Mouse (Mus musculus): ENCODE measurements around the gene Hbq1b. TPM values are rescaled to one million over a fixed set of nuclear protein-coding genes. Genes with fewer than 3 reads are reported as not detected.

Gene Hbq1b
- total and polyA plus RNA-seq, 2 experiments from 2014 or later: 0.71 to 5.5 TPM

- no peak overlapping the region for H3K9ac ChIP-seq
- no peak overlapping the region for H3K27ac ChIP-seq (ENCODE audit: low read depth, low read length)
- DNase-seq: peak; percentile 58
- TF ChIP-seq CTCF (IDR thresholded peaks at IDR 0.05; ENCODE audit: low read depth): peak; percentile 79
- H3K4me2 ChIP-seq (ENCODE audit: low read depth): no peak overlapping the region
- no peaks in the 10 kb centered on the region for H3K9me3 ChIP-seq (ENCODE audit: low read length)
- no peaks in the 10 kb centered on the region for H3K27me3 ChIP-seq (ENCODE audit: insufficient read depth, low read length)
- H3K4me1 ChIP-seq (ENCODE audit: insufficient read depth): no peaks in the 10 kb centered on the region
- no peaks in the 10 kb centered on the region for H3K36me3 ChIP-seq (ENCODE audit: insufficient read depth)
- ATAC-seq: peak; percentile 66
- no peak overlapping the region for H3K4me3 ChIP-seq (ENCODE audit: low read depth, low read length)
- WGBS: 43% methylated on average over 8 of the region's 8 CpGs
These were observed 34.4 kb downstream of the Hbq1b start for GRCm38 (mm10) chr11:32321196-32321565.

- Histone ChIP-seq H3K4me1 (ENCODE audit: insufficient read depth) (no peaks in the 10 kb centered on the region), H3K4me3 (ENCODE audit: low read depth, low read length) (no peak overlapping the region), H3K4me2 (ENCODE audit: low read depth) (peak overlapping the region; percentile 32; the same call in 1 of the 2 replicates), H3K9ac (no peak overlapping the region), H3K27ac (ENCODE audit: low read depth, low read length) (no peak overlapping the region), H3K36me3 (ENCODE audit: insufficient read depth) (no peaks in the 10 kb centered on the region), H3K27me3 (ENCODE audit: insufficient read depth, low read length) (no peaks in the 10 kb centered on the region), H3K9me3 (ENCODE audit: low read length) (no peaks in the 10 kb centered on the region)
- DNase-seq (peak; percentile 89), ATAC-seq (peak; percentile 91)
- TF ChIP-seq CTCF (IDR thresholded peaks at IDR 0.05; ENCODE audit: low read depth): peak; percentile 92
- 15% methylated on average over 15 of the region's 15 CpGs for WGBS
These were observed 37.8 kb downstream of the Hbq1b start for GRCm38 (mm10) chr11:32324609-32325008.

- Histone ChIP-seq H3K4me2 (ENCODE audit: low read depth) (no peak overlapping the region), H3K9ac (no peak overlapping the region), H3K27ac (ENCODE audit: low read depth, low read length) (no peak overlapping the region), H3K27me3 (ENCODE audit: insufficient read depth, low read length) (no peaks in the 10 kb centered on the region), H3K4me3 (ENCODE audit: low read depth, low read length) (no peak overlapping the region), H3K4me1 (ENCODE audit: insufficient read depth) (no peaks in the 10 kb centered on the region), H3K36me3 (ENCODE audit: insufficient read depth) (no peaks in the 10 kb centered on the region), H3K9me3 (ENCODE audit: low read length) (no peaks in the 10 kb centered on the region)
- DNase-seq (no peak), ATAC-seq (peak; percentile 54; the same call in 1 of the 2 replicates)
- no peak for TF ChIP-seq CTCF (IDR thresholded peaks at IDR 0.05; ENCODE audit: low read depth)
- 42% methylated on average over 6 of the region's 6 CpGs for WGBS
These were observed 44.3 kb downstream of the Hbq1b start for GRCm38 (mm10) chr11:32331075-32331474.

- no peak for TF ChIP-seq CTCF (IDR thresholded peaks at IDR 0.05; ENCODE audit: low read depth)
- WGBS: 29% methylated on average over 5 of the region's 5 CpGs
- ATAC-seq (0 out of 2 replicates have a peak, but pooled peaks have one; percentile 38), DNase-seq (no peak)
- no peak overlapping the region for H3K9ac ChIP-seq
- no peaks in the 10 kb centered on the region for H3K9me3 ChIP-seq (ENCODE audit: low read length)
- no peak overlapping the region for H3K27ac ChIP-seq (ENCODE audit: low read depth, low read length)
- no peaks in the 10 kb centered on the region for H3K27me3 ChIP-seq (ENCODE audit: insufficient read depth, low read length)
- no peaks in the 10 kb centered on the region for H3K36me3 ChIP-seq (ENCODE audit: insufficient read depth)
- H3K4me1 ChIP-seq (ENCODE audit: insufficient read depth): no peaks in the 10 kb centered on the region
- H3K4me2 ChIP-seq (ENCODE audit: low read depth): no peak overlapping the region
- H3K4me3 ChIP-seq (ENCODE audit: low read depth, low read length): no peak overlapping the region
These were observed 45.1 kb downstream of the Hbq1b start for GRCm38 (mm10) chr11:32331861-32332260.

GRCm38 (mm10) chr11:32333235-32333634 is 46.5 kb downstream of the Hbq1b start:
- Histone ChIP-seq H3K9me3 (ENCODE audit: low read length) (no peaks in the 10 kb centered on the region), H3K9ac (no peak overlapping the region), H3K27ac (ENCODE audit: low read depth, low read length) (no peak overlapping the region), H3K4me1 (ENCODE audit: insufficient read depth) (no peaks in the 10 kb centered on the region), H3K36me3 (ENCODE audit: insufficient read depth) (no peaks in the 10 kb centered on the region), H3K4me3 (ENCODE audit: low read depth, low read length) (no peak overlapping the region), H3K4me2 (ENCODE audit: low read depth) (no peak overlapping the region), H3K27me3 (ENCODE audit: insufficient read depth, low read length) (no peaks in the 10 kb centered on the region)
- TF ChIP-seq CTCF (IDR thresholded peaks at IDR 0.05; ENCODE audit: low read depth): no peak
- ATAC-seq (peak; percentile 43), DNase-seq (no peak)
- 54% methylated on average over 2 of the region's 2 CpGs for WGBS

- Histone ChIP-seq H3K4me3 (ENCODE audit: low read depth, low read length) (no peak overlapping the region), H3K27ac (ENCODE audit: low read depth, low read length) (no peak overlapping the region), H3K9me3 (ENCODE audit: low read length) (no peaks in the 10 kb centered on the region), H3K9ac (no peak overlapping the region), H3K27me3 (ENCODE audit: insufficient read depth, low read length) (no peaks in the 10 kb centered on the region), H3K4me2 (ENCODE audit: low read depth) (no peak overlapping the region), H3K36me3 (ENCODE audit: insufficient read depth) (no peaks in the 10 kb centered on the region), H3K4me1 (ENCODE audit: insufficient read depth) (no peaks in the 10 kb centered on the region)
- 87% methylated on average over 6 of the region's 6 CpGs for WGBS
- TF ChIP-seq CTCF (IDR thresholded peaks at IDR 0.05; ENCODE audit: low read depth): no peak
- ATAC-seq (no peak), DNase-seq (no peak)
These were observed 49.7 kb downstream of the Hbq1b start for GRCm38 (mm10) chr11:32336435-32336907.

Other genes starting within 250 kb of the Hbq1b start
- gene Il9r, start 86.7 kb upstream of the Hbq1b start, total RNA-seq (2014; rRNA removed): not detected in 2 replicates
- gene Il9r, start 86.7 kb upstream of the Hbq1b start, polyA plus RNA-seq (2015; fragmentation: Nextera tagmentation; extraction: Ambion mirVana): not detected in 2 replicates
- gene Snrnp25, start 81.5 kb upstream of the Hbq1b start, total RNA-seq (2014; rRNA removed): 15.2 and 34.0 TPM in 2 replicates
- gene Snrnp25, start 81.5 kb upstream of the Hbq1b start, polyA plus RNA-seq (2015; fragmentation: Nextera tagmentation; extraction: Ambion mirVana): 50.4 and 58.0 TPM in 2 replicates
- gene Rhbdf1, start 64.7 kb upstream of the Hbq1b start, total RNA-seq (2014; rRNA removed): 16.3 and 23.2 TPM in 2 replicates
- 14.7 and 17.9 TPM in 2 replicates for gene Rhbdf1, start 64.7 kb upstream of the Hbq1b start, polyA plus RNA-seq (2015; fragmentation: Nextera tagmentation; extraction: Ambion mirVana)
- gene Mpg, start 60.5 kb upstream of the Hbq1b start, total RNA-seq (2014; rRNA removed): 28.4 and 29.7 TPM in 2 replicates
- 26.4 and 31.0 TPM in 2 replicates for gene Mpg, start 60.5 kb upstream of the Hbq1b start, polyA plus RNA-seq (2015; fragmentation: Nextera tagmentation; extraction: Ambion mirVana)
- gene Nprl3, start 19.3 kb upstream of the Hbq1b start, total RNA-seq (2014; rRNA removed): 34.6 and 51.9 TPM in 2 replicates
- 32.0 and 38.1 TPM in 2 replicates for gene Nprl3, start 19.3 kb upstream of the Hbq1b start, polyA plus RNA-seq (2015; fragmentation: Nextera tagmentation; extraction: Ambion mirVana)
- not detected in 2 replicates for gene Hba-x, start 10.6 kb upstream of the Hbq1b start, total RNA-seq (2014; rRNA removed)
- not detected in 2 replicates for gene Hba-x, start 10.6 kb upstream of the Hbq1b start, polyA plus RNA-seq (2015; fragmentation: Nextera tagmentation; extraction: Ambion mirVana)
- gene Hba-a1, start 3.5 kb upstream of the Hbq1b start, total RNA-seq (2014; rRNA removed): 405 and 563 TPM in 2 replicates
- 490 and 723 TPM in 2 replicates for gene Hba-a1, start 3.5 kb upstream of the Hbq1b start, polyA plus RNA-seq (2015; fragmentation: Nextera tagmentation; extraction: Ambion mirVana)
- 789 and 953 TPM in 2 replicates for gene Hba-a2, start 9.5 kb downstream of the Hbq1b start, total RNA-seq (2014; rRNA removed)
- 1,191 and 1,686 TPM in 2 replicates for gene Hba-a2, start 9.5 kb downstream of the Hbq1b start, polyA plus RNA-seq (2015; fragmentation: Nextera tagmentation; extraction: Ambion mirVana)
- 1.3 and 1.6 TPM in 2 replicates for gene Hbq1a, start 13.1 kb downstream of the Hbq1b start, total RNA-seq (2014; rRNA removed)
- 2.3 and 2.6 TPM in 2 replicates for gene Hbq1a, start 13.1 kb downstream of the Hbq1b start, polyA plus RNA-seq (2015; fragmentation: Nextera tagmentation; extraction: Ambion mirVana)
- gene Sh3pxd2b, start 60.9 kb downstream of the Hbq1b start, total RNA-seq (2014; rRNA removed): 26.0 and 35.9 TPM in 2 replicates
- gene Sh3pxd2b, start 60.9 kb downstream of the Hbq1b start, polyA plus RNA-seq (2015; fragmentation: Nextera tagmentation; extraction: Ambion mirVana): 5.7 and 7.4 TPM in 2 replicates
- gene Ubtd2, start 168.4 kb downstream of the Hbq1b start, total RNA-seq (2014; rRNA removed): 56.1 and 72.0 TPM in 2 replicates
- 36.0 and 41.6 TPM in 2 replicates for gene Ubtd2, start 168.4 kb downstream of the Hbq1b start, polyA plus RNA-seq (2015; fragmentation: Nextera tagmentation; extraction: Ambion mirVana)
- gene Efcab9, start 245.1 kb downstream of the Hbq1b start, total RNA-seq (2014; rRNA removed): not detected in 2 replicates
- gene Efcab9, start 245.1 kb downstream of the Hbq1b start, polyA plus RNA-seq (2015; fragmentation: Nextera tagmentation; extraction: Ambion mirVana): 0.22 TPM in 1 of 2 replicates, not detected in the other
- gene Stk10, start 246.3 kb downstream of the Hbq1b start, total RNA-seq (2014; rRNA removed): 2.0 and 2.3 TPM in 2 replicates
- 0.90 and 0.97 TPM in 2 replicates for gene Stk10, start 246.3 kb downstream of the Hbq1b start, polyA plus RNA-seq (2015; fragmentation: Nextera tagmentation; extraction: Ambion mirVana)

All from forebrain, postnatal 0 days (tissue).